Mouse (Mus musculus) olfactory bulb, adult 2 months (tissue): Measurements from ENCODE around the gene Zwilch.

Experiments
- CTCF ChIP-seq: fragments of 200-500 bp; IDR thresholded peaks from 2 replicates; pipeline ENCODE4 v1.5.1; 2012; ENCODE audit warnings: low read depth, mild to moderate bottlenecking, low read length, moderate library complexity; ENCODE audit not compliant: insufficient read depth
- POLR2A ChIP-seq: fragments of 200-500 bp; IDR thresholded peaks from 2 replicates; pipeline ENCODE4 v1.6.1; 2012; ENCODE audit warnings: mild to moderate bottlenecking, low read depth, low read length, moderate library complexity; ENCODE audit not compliant: insufficient read depth

GRCm38 (mm10) chr9:64178610-64178973 is 5.7 kb upstream of the Zwilch start:
- no peak for TF ChIP-seq CTCF
- no peak for TF ChIP-seq POLR2A
